Mouse (Mus musculus) MEL (cell line): ENCODE measurements around the gene Nox3. TPM values are rescaled to one million over a fixed set of nuclear protein-coding genes. Genes with fewer than 3 reads are reported as not detected.

Source experiments
- DNase-seq: peaks from one replicate; pipeline ENCODE4 v3.0.0; 2011; ENCODE audit warnings: low read depth, low spot score
- H3K27ac ChIP-seq: 2 replicates; pipeline ENCODE4 v1.5.1; 2012; ENCODE audit warnings: low read depth, mild to moderate bottlenecking, control low read depth, low read length, moderate library complexity; ENCODE audit not compliant: control insufficient read depth
- H3K27me3 ChIP-seq, 2 experiments: fragments of 150-350 bp in 1 of 2; sonication (generic) in 1 of 2; 2 replicates each; pipeline ENCODE4 v1.6.1; 2012; ENCODE audit warnings: low read length in 2 of 2, mild to moderate bottlenecking in 2 of 2, improper control_type of control experiment in 1 of 2, moderate library complexity in 1 of 2; ENCODE audit not compliant: insufficient read depth in 2 of 2, control insufficient read depth in 1 of 2
- H3K36me3 ChIP-seq, 2 experiments: 2 replicates each; pipeline ENCODE4 v1.6.1; 2012 to 2014; ENCODE audit warnings: low read length in 2 of 2, improper control_type of control experiment in 1 of 2, inconsistent platforms in 1 of 2, mild to moderate bottlenecking in 1 of 2; ENCODE audit not compliant: insufficient read depth in 2 of 2, control insufficient read depth in 1 of 2
- H3K4me1 ChIP-seq, 2 experiments: fragments of 150-350 bp in 1 of 2; sonication (generic) in 1 of 2; 2 replicates each; pipeline ENCODE4 v1.6.1; 2012; ENCODE audit warnings: low read length in 2 of 2, improper control_type of control experiment in 1 of 2, mild to moderate bottlenecking in 1 of 2; ENCODE audit not compliant: insufficient read depth in 2 of 2, control insufficient read depth in 1 of 2
- H3K4me3 ChIP-seq, 2 experiments: fragments of 150-350 bp in 1 of 2; sonication (generic) in 1 of 2; 2 replicates each; pipeline ENCODE4 v1.5.1; 2012; ENCODE audit warnings: low read depth in 2 of 2, low read length in 2 of 2, mild to moderate bottlenecking in 2 of 2, moderate library complexity in 2 of 2, control low read depth in 1 of 2, improper control_type of control experiment in 1 of 2; ENCODE audit not compliant: control insufficient read depth in 1 of 2, insufficient read depth in 1 of 2
- H3K79me2 ChIP-seq: 2 replicates; pipeline ENCODE4 v1.6.1; 2012; ENCODE audit warnings: mild to moderate bottlenecking, low read length, moderate library complexity; ENCODE audit not compliant: control insufficient read depth, poor library complexity, insufficient read depth
- H3K9ac ChIP-seq: 2 replicates; pipeline ENCODE4 v1.6.1; 2012; ENCODE audit warnings: low read depth, mild to moderate bottlenecking, control low read depth, low read length, moderate library complexity; ENCODE audit not compliant: control insufficient read depth, poor library complexity, severe bottlenecking
- H3K9me3 ChIP-seq: fragments of 150-350 bp; sonication (generic); replicated peaks from 2 replicates; pipeline ENCODE4 v1.6.1; 2012; ENCODE audit warnings: mild to moderate bottlenecking, low read length, improper control_type of control experiment, moderate library complexity; ENCODE audit not compliant: insufficient read depth
- CHD1 ChIP-seq: IDR thresholded peaks from 2 replicates; pipeline ENCODE4 v1.6.1; 2012; ENCODE audit warnings: low read depth, mild to moderate bottlenecking, inconsistent platforms, low read length, improper control_type of control experiment
- E2F4 ChIP-seq: IDR thresholded peaks from 2 replicates; pipeline ENCODE4 v1.6.1; 2011; ENCODE audit warnings: low read depth, low read length, improper control_type of control experiment, borderline replicate concordance
- ELF1 ChIP-seq: IDR thresholded peaks from 2 replicates; pipeline ENCODE4 v1.6.1; 2014; ENCODE audit warnings: low read depth, mild to moderate bottlenecking, inconsistent platforms, low read length, improper control_type of control experiment, moderate library complexity
- EP300 ChIP-seq, 2 experiments: IDR thresholded peaks; 2 replicates each; pipeline ENCODE4 v1.6.1; 2011; ENCODE audit warnings: improper control_type of control experiment in 2 of 2, low read length in 2 of 2, low read depth in 1 of 2, mild to moderate bottlenecking in 1 of 2
- GABPA ChIP-seq: IDR thresholded peaks from 2 replicates; pipeline ENCODE4 v1.6.1; 2012; ENCODE audit warnings: low read depth, mild to moderate bottlenecking, inconsistent platforms, low read length, improper control_type of control experiment, moderate library complexity
- JUND ChIP-seq: IDR thresholded peaks from 2 replicates; pipeline ENCODE4 v1.6.1; 2011; ENCODE audit warnings: low read depth, mild to moderate bottlenecking, improper control_type of control experiment, low read length
- KAT2A ChIP-seq: conservative IDR thresholded peaks from 2 replicates; pipeline ENCODE4 v1.6.1; 2012; ENCODE audit warnings: low read depth, low read length, improper control_type of control experiment, inconsistent platforms
- MAX ChIP-seq: IDR thresholded peaks from 2 replicates; pipeline ENCODE4 v1.6.1; 2011; ENCODE audit warnings: low read length, improper control_type of control experiment
- MEF2A ChIP-seq: IDR thresholded peaks from 2 replicates; pipeline ENCODE4 v1.6.1; 2014; ENCODE audit warnings: low read depth, mild to moderate bottlenecking, inconsistent platforms, low read length, improper control_type of control experiment; ENCODE audit not compliant: poor library complexity, insufficient replicate concordance, severe bottlenecking; ENCODE audit errors: extremely low read depth
- MYB ChIP-seq: IDR thresholded peaks from 2 replicates; pipeline ENCODE4 v1.6.1; 2011; ENCODE audit warnings: mild to moderate bottlenecking, low read depth, low read length, improper control_type of control experiment
- NELFE ChIP-seq: IDR thresholded peaks from 2 replicates; pipeline ENCODE4 v1.6.1; 2011; ENCODE audit warnings: low read depth, low read length, improper control_type of control experiment
- NRF1 ChIP-seq: IDR thresholded peaks from 2 replicates; pipeline ENCODE4 v1.6.1; 2014; ENCODE audit warnings: low read depth, mild to moderate bottlenecking, inconsistent platforms, low read length, improper control_type of control experiment, moderate library complexity; ENCODE audit not compliant: poor library complexity, insufficient read depth, severe bottlenecking
- POLR2A ChIP-seq, 2 experiments: IDR thresholded peaks; 2 replicates each; pipeline ENCODE4 v1.6.1; 2011 to 2012; ENCODE audit warnings: low read length in 2 of 2, mild to moderate bottlenecking in 2 of 2, control low read depth in 1 of 2, improper control_type of control experiment in 1 of 2, low read depth in 1 of 2, moderate library complexity in 1 of 2; ENCODE audit not compliant: control insufficient read depth in 1 of 2, insufficient read depth in 1 of 2, poor library complexity in 1 of 2
- POLR2AphosphoS5 ChIP-seq: IDR thresholded peaks from 2 replicates; pipeline ENCODE4 v1.6.1; 2012; ENCODE audit warnings: low read depth, borderline replicate concordance, mild to moderate bottlenecking, inconsistent platforms, low read length, moderate library complexity, mixed read lengths
- RAD21 ChIP-seq: IDR thresholded peaks from 2 replicates; pipeline ENCODE4 v1.6.1; 2011; ENCODE audit warnings: mild to moderate bottlenecking, low read depth, low read length, improper control_type of control experiment
- SMC3 ChIP-seq: IDR thresholded peaks from 2 replicates; pipeline ENCODE4 v1.6.1; 2011; ENCODE audit warnings: low read depth, low read length, improper control_type of control experiment
- TAL1 ChIP-seq: IDR thresholded peaks from 2 replicates; pipeline ENCODE4 v1.6.1; 2012; ENCODE audit warnings: mild to moderate bottlenecking, inconsistent platforms, low read length, moderate library complexity, mixed read lengths
- USF1 ChIP-seq: IDR thresholded peaks from 2 replicates; pipeline ENCODE4 v1.6.1; 2014; ENCODE audit warnings: low read depth, mild to moderate bottlenecking, inconsistent platforms, low read length, improper control_type of control experiment, moderate library complexity
- USF2 ChIP-seq, 2 experiments: IDR thresholded peaks; 2 replicates each; pipeline ENCODE4 v1.6.1; 2011 to 2012; ENCODE audit warnings: improper control_type of control experiment in 2 of 2, low read length in 2 of 2, borderline replicate concordance in 1 of 2, inconsistent platforms in 1 of 2, low read depth in 1 of 2, mild to moderate bottlenecking in 1 of 2; ENCODE audit not compliant: insufficient read depth in 1 of 2
- ZNF384 ChIP-seq: IDR thresholded peaks from 2 replicates; pipeline ENCODE4 v1.6.1; 2012; ENCODE audit warnings: low read depth, mild to moderate bottlenecking, inconsistent platforms, low read length, improper control_type of control experiment
- polyA plus RNA-seq, 2 experiments: library from polyadenylated mRNA; stranded (reverse) in 1 of 2; unstranded in 1 of 2; fragments of >175 nt in 1 of 2; fragments of >200 nt in 1 of 2; gene quantifications; 2 replicates each; pipeline versions ENCODE4 v1.2.1 to v1.2.4; 2012; ENCODE audit warnings: low replicate concordance in 2 of 2, low read depth in 1 of 2; ENCODE audit not compliant: insufficient read length in 2 of 2, insufficient read depth in 1 of 2, missing spikeins in 1 of 2
- total RNA-seq: library from RNA; depleted of rRNA; stranded (reverse); fragments of 300-350 nt; gene quantifications from 2 replicates; pipeline ENCODE4 v1.2.3, GENCODE M21; 2012

The Nox3 gene
- total and polyA plus RNA-seq, 3 experiments = not detected

- TF ChIP-seq JUND = no peak
Measured at GRCm38 (mm10) chr17:3616329-3617216, 79.5 kb downstream of the Nox3 start (continued).

DNA sequence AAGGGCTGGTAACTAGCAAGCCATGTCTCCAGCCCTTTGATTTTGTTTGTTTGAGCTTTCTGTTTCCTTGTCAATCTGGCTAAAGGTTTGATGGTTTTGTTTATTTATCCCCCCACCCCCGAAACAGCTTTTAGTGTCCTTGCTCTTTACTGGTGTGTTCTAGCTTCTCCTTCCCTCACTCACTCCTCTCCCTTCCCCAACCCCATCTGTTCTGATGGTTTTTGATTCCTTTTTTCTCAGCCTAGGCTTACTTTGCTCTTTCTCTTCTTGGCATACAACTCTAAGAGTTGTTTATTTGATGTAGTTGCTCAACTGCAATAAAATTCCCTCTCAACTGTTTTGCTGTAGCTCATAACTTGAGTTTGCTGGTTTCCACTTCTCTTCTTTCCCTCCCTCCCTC, 80.5 kb downstream of the Nox3 start:
- Histone ChIP-seq H3K9ac (no peak overlapping the region), H3K27ac (no peak overlapping the region), H3K9me3 (no peaks in the 10 kb centered on the region), H3K4me1 (no peaks in the 10 kb centered on the region), H3K4me3 (no peak overlapping the region), H3K36me3 (no peaks in the 10 kb centered on the region), H3K27me3 (no peaks in the 10 kb centered on the region), H3K79me2 (no peaks in the 10 kb centered on the region)
- no peak for DNase-seq
- no peak for TF ChIP-seq SMC3

- Histone ChIP-seq H3K4me3 (no peak overlapping the region), H3K36me3 (no peaks in the 10 kb centered on the region), H3K79me2 (no peaks in the 10 kb centered on the region)
- TF ChIP-seq NRF1 (no peak), USF1 (no peak), RAD21 (no peak), E2F4 (no peak), TAL1 (no peak), CHD1 (no peak), GABPA (no peak), ELF1 (no peak), KAT2A (no peak), ZNF384 (no peak), NELFE (no peak), USF2 (IDR thresholded peaks at IDR 0.05; ENCODE audit: borderline replicate concordance in 1 of 2, insufficient read depth in 1 of 2, low read depth in 1 of 2, low read length in 2 of 2) (no peak), MYB (no peak), POLR2A (IDR thresholded peaks at IDR 0.05; ENCODE audit: control insufficient read depth in 1 of 2, insufficient read depth in 1 of 2, low read depth in 1 of 2, low read length in 2 of 2, poor library complexity in 1 of 2) (no peak), EP300 (IDR thresholded peaks at IDR 0.05; ENCODE audit: low read depth in 1 of 2, low read length in 2 of 2) (no peak), MEF2A (no peak), POLR2AphosphoS5 (no peak), MAX (no peak)
- TF ChIP-seq, all 39 proteins: peak for 0
- H3K27ac ChIP-seq = no peak overlapping the region
- H3K9me3 ChIP-seq = no peaks in the 10 kb centered on the region
- H3K9ac ChIP-seq = no peak overlapping the region
- DNase-seq = no peak
- no peaks in the 10 kb centered on the region for H3K4me1 ChIP-seq
- H3K27me3 ChIP-seq = no peaks in the 10 kb centered on the region
Measured at GRCm38 (mm10) chr17:3611781-3612075, 84.3 kb downstream of the Nox3 start.
